Mouse (Mus musculus): ENCODE data around the gene Ces2h.
"Not testable (repeated sequence)": the region's sequence is repeated elsewhere in the genome, so short reads cannot be mapped to it uniquely, and the experiment has no call there.

Gene Ces2h

DNA sequence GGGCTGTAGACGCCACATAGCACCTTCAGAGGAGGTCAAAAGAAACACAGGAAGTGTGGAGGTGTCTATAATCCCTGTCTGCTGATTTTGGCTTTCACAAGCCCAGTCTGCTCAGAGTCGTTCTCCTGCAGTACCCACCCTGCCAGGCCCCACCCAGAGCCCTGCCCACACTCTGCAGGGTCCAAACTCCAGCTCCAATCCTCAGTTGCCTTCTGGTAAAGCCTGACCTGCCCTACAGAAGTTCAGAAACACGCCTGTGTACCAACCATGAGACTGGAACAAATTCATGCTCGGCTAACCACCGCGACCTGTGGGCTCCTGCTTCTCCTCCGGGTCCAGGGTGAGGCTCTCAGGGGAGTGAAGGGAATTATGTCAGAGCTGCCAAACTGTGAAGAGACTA is at the start of gene Ces2h:
Ces2h (plus strand) TSS at position 268 of the 400 bp plus-strand sequence.
- no peak for DNase-seq (ENCODE audit: low read depth, low spot score)

DNA sequence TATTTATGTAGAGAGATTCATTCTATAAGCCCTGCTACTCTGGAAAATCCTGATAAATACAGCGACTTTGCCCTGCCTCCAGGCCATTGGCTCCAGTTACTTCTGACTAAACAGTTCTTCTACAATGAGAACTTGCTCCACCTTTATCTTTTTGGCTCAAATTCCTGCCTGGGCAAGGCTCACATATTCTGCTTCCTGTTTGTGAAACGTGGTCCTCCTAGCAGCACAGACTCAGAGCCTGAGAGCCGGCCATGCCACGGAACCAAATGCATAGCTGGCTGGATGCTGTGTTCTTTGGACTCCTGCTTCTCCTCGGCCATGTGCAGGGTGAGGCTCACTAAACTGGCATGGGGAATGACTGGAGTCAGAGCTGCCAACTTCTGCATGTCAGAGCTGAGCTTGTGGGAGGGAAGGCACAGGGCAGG is 39.1 kb upstream of the Ces2h start, which contains the start of gene Ces2g:
Ces2g (plus strand) TSS at position 182 of the 425 bp plus-strand sequence.
- DNase-seq (ENCODE audit: low read depth, low spot score) = no peak

GRCm38 (mm10) chr8:104962229-104962901 is 38.3 kb upstream of the Ces2h start:
- no peak for DNase-seq (ENCODE audit: low read depth, low spot score)

DNA sequence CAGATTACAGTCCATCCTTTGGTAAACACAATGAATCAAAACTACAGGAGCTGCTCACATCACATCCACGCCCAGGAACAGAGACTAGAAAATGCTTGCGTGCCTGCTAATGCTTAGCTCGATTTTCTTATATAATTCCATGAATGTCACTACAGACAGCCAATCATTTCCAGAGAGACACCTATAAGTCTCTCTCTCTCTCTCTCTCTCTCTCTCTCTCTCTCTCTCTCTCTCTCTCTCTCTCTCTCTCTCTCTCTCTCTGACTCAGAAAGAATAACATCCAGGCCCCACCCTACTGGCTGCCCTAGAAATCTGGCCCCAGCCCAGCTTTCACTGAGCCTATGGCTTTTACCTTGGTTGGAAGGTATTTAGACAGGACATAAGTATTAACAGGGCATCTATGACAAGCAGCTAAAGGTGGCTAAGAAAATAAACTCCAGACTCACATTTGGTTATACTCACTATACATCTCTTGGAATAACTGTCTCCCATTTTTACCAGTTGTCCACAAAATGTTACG is 37.2 kb upstream of the Ces2h start:
- DNase-seq (ENCODE audit: low read depth, low spot score) = no peak

- no peak for DNase-seq (ENCODE audit: low read depth, low spot score)
Observed at GRCm38 (mm10) chr8:104984126-104984525, 16.5 kb upstream of the Ces2h start.

DNA sequence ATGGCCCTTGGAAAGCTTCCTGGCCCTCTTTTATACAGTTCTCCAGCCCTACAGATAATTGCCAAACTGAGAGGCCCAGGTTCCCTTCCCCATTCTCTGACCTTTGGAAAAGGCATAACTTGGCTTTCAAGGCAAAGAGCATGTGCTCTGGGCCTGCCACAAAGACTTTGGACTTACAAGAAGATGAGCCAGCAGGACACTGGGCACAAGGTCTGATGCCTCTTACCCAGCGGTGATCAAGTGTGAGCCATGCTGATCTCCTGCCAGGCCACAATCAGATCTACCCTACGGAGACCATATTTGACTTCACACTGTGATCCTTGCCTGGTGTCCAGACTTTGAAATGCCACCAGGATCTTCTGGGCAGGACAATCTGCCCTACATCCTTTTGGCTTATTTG is 15.7 kb upstream of the Ces2h start:
- DNase-seq (ENCODE audit: low read depth, low spot score) = no peak

DNA sequence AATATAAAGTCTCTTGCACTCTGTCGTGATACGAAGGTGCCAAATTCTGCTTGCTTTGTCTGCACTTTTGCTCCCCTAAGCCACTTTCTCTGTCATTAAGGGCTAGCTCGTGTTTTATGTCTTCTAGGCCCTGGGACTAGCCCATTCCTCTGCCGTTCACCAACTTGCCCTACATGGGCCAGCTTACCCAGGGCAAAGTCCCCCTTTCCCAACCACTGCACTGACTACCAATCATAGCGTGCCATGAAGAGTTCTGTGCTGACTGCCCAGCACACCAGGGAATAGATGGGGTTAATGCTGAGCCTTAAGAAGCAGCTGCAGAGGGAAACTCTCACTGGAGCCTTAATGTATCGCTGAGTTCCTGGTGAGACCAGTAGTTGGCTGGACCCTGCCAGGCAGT is 2.5 kb upstream of the Ces2h start:
- DNase-seq (ENCODE audit: low read depth, low spot score) = no peak

DNA sequence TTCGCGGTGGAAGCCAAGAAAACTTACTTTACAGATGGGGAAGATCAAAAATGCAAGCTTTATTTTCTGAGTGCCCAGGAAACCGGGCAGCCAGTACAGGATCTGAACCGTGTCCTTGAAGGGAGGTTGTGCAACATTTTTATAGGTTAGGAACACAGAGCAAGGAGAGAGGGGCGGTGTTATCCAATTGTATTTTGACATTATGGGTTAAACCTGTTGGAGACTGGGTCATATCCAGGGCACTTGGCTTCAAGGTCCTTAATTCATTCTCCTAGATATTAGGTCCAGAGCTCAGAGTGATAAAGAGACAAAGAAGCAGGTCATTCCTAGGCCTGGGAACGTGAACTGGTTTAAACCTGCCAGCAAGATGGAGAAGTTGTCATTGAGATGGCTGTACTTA is 1.5 kb upstream of the Ces2h start:
- no peak for DNase-seq (ENCODE audit: low read depth, low spot score)

- no peak for DNase-seq (ENCODE audit: low read depth, low spot score)
Observed at GRCm38 (mm10) chr8:105010000-105010399, 9.3 kb downstream of the Ces2h start.

GRCm38 (mm10) chr8:105011136-105011535 is 10.5 kb downstream of the Ces2h start:
- no peak for DNase-seq (ENCODE audit: low read depth, low spot score)

DNA sequence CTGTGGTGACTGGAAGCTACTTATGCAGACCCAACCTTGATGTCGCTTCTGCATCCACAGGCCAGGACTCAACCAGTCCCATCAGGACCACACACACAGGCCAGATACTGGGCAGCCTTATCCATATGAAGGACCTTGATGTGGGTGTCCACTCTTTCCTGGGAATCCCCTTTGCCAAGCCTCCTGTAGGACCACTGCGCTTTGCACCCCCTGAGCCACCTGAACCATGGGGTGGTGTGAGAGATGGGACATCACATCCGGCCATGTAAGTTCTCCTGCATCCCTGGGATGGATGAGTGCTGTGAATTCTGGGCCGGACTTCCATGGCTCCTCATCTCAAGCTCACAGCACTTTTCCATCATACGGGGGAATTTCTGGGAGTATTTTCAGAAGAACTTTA is 13.7 kb downstream of the Ces2h start:
- no peak for DNase-seq (ENCODE audit: low read depth, low spot score)

GRCm38 (mm10) chr8:105021954-105022353 is 21.3 kb downstream of the Ces2h start:
- DNase-seq (ENCODE audit: low read depth, low spot score) = no peak

GRCm38 (mm10) chr8:105023087-105023486 is 22.4 kb downstream of the Ces2h start:
- no peak for DNase-seq (ENCODE audit: low read depth, low spot score)

- no peak for DNase-seq (ENCODE audit: low read depth, low spot score)
Observed at GRCm38 (mm10) chr8:105025050-105025449, 24.4 kb downstream of the Ces2h start.

DNA sequence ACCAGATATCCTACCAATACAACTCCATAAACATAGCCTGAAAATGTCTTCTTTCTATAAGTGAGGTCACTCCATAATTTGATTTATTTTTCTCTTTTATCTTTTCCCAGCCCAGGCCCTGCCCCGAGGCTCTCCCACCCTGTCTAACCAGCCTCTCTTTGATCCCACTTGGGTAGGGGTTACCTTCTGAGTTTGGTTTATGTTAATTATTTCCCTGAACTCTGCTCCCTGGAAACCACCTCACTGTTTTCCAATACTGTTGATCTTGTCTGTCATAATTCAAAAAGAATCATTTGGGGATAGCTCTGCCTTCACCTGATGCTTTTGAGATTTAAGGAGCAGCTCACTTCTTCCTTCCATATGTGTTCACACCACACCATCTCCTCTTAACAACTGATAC is 42.9 kb downstream of the Ces2h start:
- no peak for DNase-seq (ENCODE audit: low read depth, low spot score)

DNA sequence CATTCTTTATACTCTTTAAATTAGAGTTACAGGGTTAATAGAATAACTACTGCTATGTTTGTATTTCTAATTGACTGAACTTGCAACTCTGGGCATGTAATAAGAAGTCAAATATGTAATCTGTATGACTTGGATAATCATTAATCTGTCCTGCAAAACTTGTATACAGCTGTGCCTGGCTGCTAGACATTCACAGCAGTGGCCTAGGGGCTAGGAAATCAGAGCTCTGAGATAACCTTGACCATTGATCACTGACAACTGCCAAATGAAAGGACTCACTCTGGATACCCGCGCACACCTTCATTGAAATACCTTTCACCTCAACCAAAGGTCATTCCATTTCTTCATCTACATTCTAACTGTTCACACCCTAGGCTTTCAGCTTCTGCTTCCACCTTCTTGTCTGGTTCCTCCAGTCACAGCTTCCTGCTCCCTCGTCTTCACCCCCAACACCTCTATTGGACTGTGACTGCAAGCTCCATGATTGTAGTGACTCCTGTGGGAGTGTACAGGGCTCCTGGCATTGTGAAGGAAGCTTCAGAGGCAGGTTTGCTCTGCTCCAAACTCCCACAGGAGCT is 45.3 kb downstream of the Ces2h start:
- DNase-seq (ENCODE audit: low read depth, low spot score) = no peak

DNA sequence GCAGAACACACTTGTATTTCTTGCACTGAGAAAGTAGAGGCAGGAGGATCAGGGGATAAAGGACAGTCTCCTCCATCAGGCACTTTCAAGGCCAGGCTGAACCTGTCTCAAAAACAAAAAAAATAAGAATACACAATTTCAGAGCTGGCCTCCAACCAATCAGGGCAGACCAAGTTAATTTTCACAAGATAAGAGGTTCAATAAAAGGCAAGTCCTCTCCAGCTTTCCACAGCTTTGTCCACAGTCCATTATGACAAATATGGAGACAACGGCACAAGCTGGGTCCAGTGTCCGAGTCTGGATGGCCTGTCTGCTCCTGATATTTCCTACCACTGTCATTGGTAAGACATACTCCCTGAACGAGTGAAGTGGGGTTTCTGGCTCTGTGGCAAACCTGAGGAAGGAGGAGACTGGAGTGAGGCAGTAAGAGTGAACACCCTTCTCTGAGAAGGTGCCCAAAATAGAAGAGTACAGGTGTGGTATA is 47.8 kb downstream of the Ces2h start, which contains the start of gene Ces3a:
Ces3a (plus strand) TSS at position 231 of the 484 bp plus-strand sequence.
- DNase-seq (ENCODE audit: low read depth, low spot score) = no peak

DNA sequence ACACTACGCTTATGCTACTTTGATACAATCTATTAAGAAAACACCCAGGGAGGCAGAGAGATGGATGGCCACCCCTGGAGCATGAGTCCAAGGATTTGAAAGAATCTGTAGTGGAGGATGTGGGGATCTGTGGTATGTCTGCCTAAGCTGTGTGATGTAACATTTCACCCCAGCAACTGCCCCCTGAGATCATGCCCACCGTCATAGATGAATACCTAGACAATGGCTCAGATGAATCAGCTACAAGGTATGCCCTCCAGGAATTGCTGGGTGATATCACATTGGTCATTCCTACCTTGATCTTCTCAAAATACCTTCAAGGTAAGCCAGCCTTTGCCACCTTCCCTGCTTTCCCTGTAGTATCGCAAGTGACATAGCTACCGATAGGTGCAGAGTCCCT is 55.6 kb downstream of the Ces2h start:
- no peak for DNase-seq (ENCODE audit: low read depth, low spot score)

DNA sequence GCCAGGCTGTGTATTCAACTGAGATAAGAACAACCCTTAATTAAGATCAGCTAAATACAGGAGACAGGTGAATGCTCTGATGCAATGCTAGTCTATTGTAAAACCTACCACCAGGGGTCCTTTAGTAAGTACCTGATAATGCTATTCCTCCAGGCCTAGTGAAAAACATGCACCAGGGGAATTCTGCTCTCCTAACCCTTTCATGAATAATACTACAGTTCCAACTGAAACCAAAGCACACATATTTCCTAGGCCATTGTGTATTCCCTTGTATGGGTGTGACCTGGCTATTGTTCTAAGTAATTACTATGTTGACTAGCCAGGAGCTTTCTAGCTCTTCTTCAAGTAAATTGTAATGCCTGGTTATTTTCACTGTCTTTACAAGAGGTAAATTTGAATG is 59.4 kb downstream of the Ces2h start:
- DNase-seq (ENCODE audit: low read depth, low spot score) = no peak

- peak; percentile 0 for DNase-seq (ENCODE audit: low read depth, low spot score)
Observed at GRCm38 (mm10) chr8:105066761-105067160, 66.1 kb downstream of the Ces2h start.

DNA sequence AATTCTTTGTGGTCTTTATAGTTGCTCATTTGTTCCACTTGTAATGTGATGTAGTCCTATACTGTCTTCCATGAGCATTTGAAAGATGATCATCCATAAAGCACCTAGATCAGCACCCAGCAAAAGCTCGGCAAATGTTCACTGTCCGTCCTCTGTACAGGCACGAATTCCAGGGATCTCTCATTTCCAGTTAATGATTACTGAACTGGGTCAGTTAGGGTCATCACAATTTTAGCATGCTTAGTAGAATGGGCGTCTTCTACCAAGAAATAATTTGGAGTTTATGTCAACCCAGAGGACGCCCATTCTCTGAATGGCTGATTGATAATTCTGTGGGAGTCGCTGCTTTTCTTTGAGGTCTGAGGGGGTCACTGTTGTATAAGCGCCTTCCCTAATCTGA is 67.3 kb downstream of the Ces2h start:
- not testable (repeated sequence) for DNase-seq (ENCODE audit: low read depth, low spot score)

GRCm38 (mm10) chr8:105068971-105069370 is 68.3 kb downstream of the Ces2h start:
- no peak for DNase-seq (ENCODE audit: low read depth, low spot score)

All from telencephalon, adult 2 months (tissue).